Mouse (Mus musculus) lung, postnatal 36 days (tissue): ENCODE results near the gene Dhx35.

Source experiments
- DNase-seq: peaks from one replicate; pipeline ENCODE4 v3.0.0; 2022; ENCODE audit warnings: mixed read lengths

Dhx35 gene

DNA sequence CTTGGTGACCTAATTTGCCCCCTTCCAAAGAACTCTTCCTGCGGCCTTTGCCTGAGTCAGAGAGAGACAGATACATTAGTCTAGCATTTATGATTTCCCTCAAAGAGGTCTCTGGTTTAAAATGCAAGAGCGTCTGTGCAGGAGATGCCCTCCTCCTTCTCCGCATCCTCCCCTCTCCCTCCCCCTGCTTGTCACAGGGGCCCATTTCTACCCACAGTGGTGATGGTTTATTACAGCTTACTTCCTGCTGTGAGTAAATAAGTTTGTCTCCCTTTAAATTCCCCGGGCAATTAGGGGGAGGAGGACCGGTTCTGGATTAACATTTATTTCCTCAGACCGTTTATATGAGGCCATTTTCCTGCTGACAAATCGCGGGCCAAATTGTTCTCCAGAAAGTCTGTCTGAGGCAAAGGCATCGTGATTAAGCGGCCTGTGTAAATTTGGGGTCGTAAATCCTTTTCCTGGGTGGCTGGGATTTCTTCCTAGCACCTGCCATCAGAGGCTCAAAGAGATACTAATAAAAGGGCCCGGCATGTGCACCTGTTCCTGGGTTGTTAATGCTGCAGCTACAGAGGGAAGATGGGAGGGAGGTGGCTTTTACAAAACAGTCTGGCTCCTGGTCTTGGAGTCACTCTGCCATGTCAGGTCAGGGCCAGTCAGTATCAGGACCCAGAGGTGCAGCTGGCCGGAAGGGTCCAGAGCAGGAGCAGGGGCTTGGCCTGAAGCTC, 104.0 kb downstream of the Dhx35 start:
- no peak for DNase-seq
